Mouse (Mus musculus) intestine, embryonic 15.5 days (tissue): Measurements from ENCODE around the gene Pip5k1c. TPM values are rescaled to one million over a fixed set of nuclear protein-coding genes. Genes with fewer than 3 reads are reported as not detected.

Source experiments
- ATAC-seq: fragments of 200-750 bp; cut with Nextera tagmentation; 2 replicates; pipeline ENCODE4 v1.8.0; 2017; ENCODE audit warnings: moderate TSS enrichment, moderate library complexity
- H3K27ac ChIP-seq: fragments of 300-500 bp; sonication (generic); 2 replicates; pipeline ENCODE4 v1.5.1; 2015; ENCODE audit warnings: mild to moderate bottlenecking, inconsistent platforms
- H3K27me3 ChIP-seq: fragments of 300-500 bp; sonication (generic); replicated peaks from 2 replicates; pipeline ENCODE4 v1.6.1; 2015; ENCODE audit warnings: inconsistent platforms
- H3K36me3 ChIP-seq: fragments of 300-500 bp; sonication (generic); 2 replicates; pipeline ENCODE4 v1.6.1; 2015; ENCODE audit warnings: inconsistent platforms
- H3K4me1 ChIP-seq: fragments of 300-500 bp; sonication (generic); replicated peaks from 2 replicates; pipeline ENCODE4 v1.6.1; 2015; ENCODE audit warnings: inconsistent platforms
- H3K4me2 ChIP-seq: fragments of 300-500 bp; sonication (generic); replicated peaks from 2 replicates; pipeline ENCODE4 v1.6.1; 2015; ENCODE audit warnings: mild to moderate bottlenecking, inconsistent platforms
- H3K4me3 ChIP-seq: fragments of 300-500 bp; sonication (generic); replicated peaks from 2 replicates; pipeline ENCODE4 v1.5.1; 2015; ENCODE audit warnings: inconsistent platforms
- H3K9ac ChIP-seq: fragments of 300-500 bp; sonication (generic); 2 replicates; pipeline ENCODE4 v1.6.1; 2015; ENCODE audit warnings: inconsistent platforms
- H3K9me3 ChIP-seq: fragments of 300-500 bp; sonication (generic); 2 replicates; pipeline ENCODE4 v1.6.1; 2016; ENCODE audit warnings: inconsistent platforms
- WGBS: fragments of 180-500 bp; shearing (Covaris S2); methylation state at CpG from one replicate; pipeline ENCODE4 v1.1.7; 2015; 5-methylcytosine and 5-hydroxymethylcytosine counted together
- polyA plus RNA-seq: library from polyadenylated mRNA; unstranded; fragments of >200 nt; fragmentation: Nextera tagmentation; extraction: Ambion mirVana; gene quantifications from 2 replicates; pipeline ENCODE4 v1.2.1, GENCODE M21; 2015

Pip5k1c gene
- polyA plus RNA-seq: 41.2 and 42.7 TPM in 2 replicates

GRCm38 (mm10) chr10:81292554-81293333 is at the start of gene Pip5k1c:
Gene Pip5k1c, plus strand, starts transcription at chr10:81292963.
- H3K4me3 ChIP-seq: peak within 1 kb of the TSS; percentile 72
- peak; percentile 93 for ATAC-seq
- H3K9ac ChIP-seq: peak within 1 kb of the TSS; percentile 85
- no peaks in the 10 kb centered on the region; the same call in 1 of the 2 replicates for H3K36me3 ChIP-seq
- under 1% methylated on average over 80 of the region's 80 CpGs for WGBS
- peak within 1 kb of the TSS; percentile 95 for H3K4me2 ChIP-seq
- H3K27me3 ChIP-seq: no peaks in the 10 kb centered on the region
- H3K4me1 ChIP-seq: peaks cover 46% of the 10 kb centered on the region
- H3K27ac ChIP-seq: peak within 1 kb of the TSS; percentile 85
- H3K9me3 ChIP-seq: no peaks in the 10 kb centered on the region

- H3K9me3 ChIP-seq: no peaks in the 10 kb centered on the region
- H3K9ac ChIP-seq: no peak overlapping the region
- H3K4me2 ChIP-seq: no peak overlapping the region
- ATAC-seq: no peak
- no peaks in the 10 kb centered on the region for H3K36me3 ChIP-seq
- H3K27ac ChIP-seq: no peak overlapping the region
- no peak overlapping the region for H3K4me3 ChIP-seq
- peaks cover 17% of the 10 kb centered on the region for H3K27me3 ChIP-seq
- peaks cover 14% of the 10 kb centered on the region; the same call in 1 of the 2 replicates for H3K4me1 ChIP-seq
- 72% methylated on average over 4 of the region's 4 CpGs for WGBS
Observed at GRCm38 (mm10) chr10:81244146-81244545, 48.6 kb upstream of the Pip5k1c start.

GRCm38 (mm10) chr10:81244595-81244994 is 48.2 kb upstream of the Pip5k1c start:
- ATAC-seq: peak; percentile 61
- WGBS: 11% methylated on average over 17 of the region's 17 CpGs
- H3K9ac ChIP-seq: no peak overlapping the region
- H3K36me3 ChIP-seq: no peaks in the 10 kb centered on the region
- H3K4me2 ChIP-seq: no peak overlapping the region
- no peak overlapping the region for H3K27ac ChIP-seq
- H3K4me1 ChIP-seq: peaks cover 11% of the 10 kb centered on the region; the same call in 1 of the 2 replicates
- H3K27me3 ChIP-seq: peaks cover 13% of the 10 kb centered on the region
- no peaks in the 10 kb centered on the region for H3K9me3 ChIP-seq
- no peak overlapping the region for H3K4me3 ChIP-seq

GRCm38 (mm10) chr10:81245166-81245565 is 47.6 kb upstream of the Pip5k1c start:
- H3K4me3 ChIP-seq: no peak overlapping the region
- ATAC-seq: no peak
- H3K9ac ChIP-seq: no peak overlapping the region
- no peak overlapping the region for H3K27ac ChIP-seq
- no peaks in the 10 kb centered on the region for H3K9me3 ChIP-seq
- peaks cover 7% of the 10 kb centered on the region for H3K27me3 ChIP-seq
- H3K4me2 ChIP-seq: no peak overlapping the region
- H3K36me3 ChIP-seq: no peaks in the 10 kb centered on the region
- peaks cover 9% of the 10 kb centered on the region; the same call in 1 of the 2 replicates for H3K4me1 ChIP-seq
- WGBS: 87% methylated on average over 6 of the region's 6 CpGs

- no peak overlapping the region for H3K9ac ChIP-seq
- H3K27me3 ChIP-seq: peaks cover 20% of the 10 kb centered on the region
- no peak overlapping the region for H3K4me2 ChIP-seq
- H3K27ac ChIP-seq: no peak overlapping the region
- no peaks in the 10 kb centered on the region for H3K36me3 ChIP-seq
- WGBS: 79% methylated on average over 2 of the region's 2 CpGs
- no peak overlapping the region for H3K4me3 ChIP-seq
- H3K4me1 ChIP-seq: peaks cover 12% of the 10 kb centered on the region
- H3K9me3 ChIP-seq: no peaks in the 10 kb centered on the region
- ATAC-seq: no peak
Observed at GRCm38 (mm10) chr10:81247804-81248203, 45.0 kb upstream of the Pip5k1c start.

- 86% methylated on average over 8 of the region's 8 CpGs for WGBS
Observed at GRCm38 (mm10) chr10:81249442-81249841, 43.3 kb upstream of the Pip5k1c start.

GRCm38 (mm10) chr10:81252424-81253419 is 40.0 kb upstream of the Pip5k1c start, which contains the start of gene Matk:
Gene Matk, plus strand, starts transcription at chr10:81252935.
- peak within 1 kb of the TSS; percentile 30; the same call in 1 of the 2 replicates for H3K9ac ChIP-seq
- H3K9me3 ChIP-seq: no peaks in the 10 kb centered on the region
- WGBS: 10% methylated on average over 44 of the region's 44 CpGs
- 0 out of 2 replicates have a peak, but pooled peaks have one; percentile 36 for ATAC-seq
- peaks cover 19% of the 10 kb centered on the region for H3K4me1 ChIP-seq
- no peaks in the 10 kb centered on the region for H3K36me3 ChIP-seq
- H3K4me2 ChIP-seq: peak within 1 kb of the TSS; percentile 44
- H3K27ac ChIP-seq: no peak within 1 kb of the TSS
- H3K27me3 ChIP-seq: peaks cover 57% of the 10 kb centered on the region
- no peak within 1 kb of the TSS for H3K4me3 ChIP-seq

More at GRCm38 (mm10) chr10:81249442-81249841, 43.3 kb upstream of the Pip5k1c start:
- Histone ChIP-seq H3K9ac (no peak overlapping the region), H3K27me3 (peaks cover 36% of the 10 kb centered on the region), H3K36me3 (no peaks in the 10 kb centered on the region), H3K4me3 (no peak overlapping the region), H3K4me1 (peaks cover 14% of the 10 kb centered on the region), H3K27ac (no peak overlapping the region), H3K4me2 (no peak overlapping the region), H3K9me3 (no peaks in the 10 kb centered on the region)
- ATAC-seq: no peak

GRCm38 (mm10) chr10:81254886-81255285 is 37.9 kb upstream of the Pip5k1c start:
- H3K4me3 ChIP-seq: no peak overlapping the region
- H3K27me3 ChIP-seq: peaks cover 79% of the 10 kb centered on the region
- H3K4me2 ChIP-seq: no peak overlapping the region
- H3K9ac ChIP-seq: no peak overlapping the region
- WGBS: 42% methylated on average over 1 of the region's 1 CpGs
- H3K9me3 ChIP-seq: no peaks in the 10 kb centered on the region
- no peak overlapping the region for H3K27ac ChIP-seq
- no peak for ATAC-seq
- H3K4me1 ChIP-seq: peaks cover 23% of the 10 kb centered on the region
- no peaks in the 10 kb centered on the region for H3K36me3 ChIP-seq

- Histone ChIP-seq H3K4me2 (peak overlapping the region; percentile 89), H3K4me3 (peak overlapping the region; percentile 41), H3K9me3 (no peaks in the 10 kb centered on the region), H3K4me1 (peaks cover 18% of the 10 kb centered on the region), H3K27me3 (peaks cover 71% of the 10 kb centered on the region), H3K36me3 (no peaks in the 10 kb centered on the region), H3K27ac (no peak overlapping the region), H3K9ac (peak overlapping the region; percentile 48)
- peak; percentile 29 for ATAC-seq
- WGBS: 2% methylated on average over 62 of the region's 62 CpGs
Observed at GRCm38 (mm10) chr10:81257158-81258039, 35.4 kb upstream of the Pip5k1c start.

- H3K4me3 ChIP-seq: no peak overlapping the region
- peaks cover 13% of the 10 kb centered on the region for H3K4me1 ChIP-seq
- no peak overlapping the region for H3K27ac ChIP-seq
- no peak overlapping the region for H3K4me2 ChIP-seq
- peaks cover 14% of the 10 kb centered on the region for H3K36me3 ChIP-seq
- H3K27me3 ChIP-seq: peaks cover 52% of the 10 kb centered on the region
- no peak for ATAC-seq
- H3K9ac ChIP-seq: no peak overlapping the region
- WGBS: 42% methylated on average over 20 of the region's 21 CpGs
- H3K9me3 ChIP-seq: no peaks in the 10 kb centered on the region
Observed at GRCm38 (mm10) chr10:81259225-81259884, 33.4 kb upstream of the Pip5k1c start.

GRCm38 (mm10) chr10:81261025-81261424 is 31.7 kb upstream of the Pip5k1c start:
- H3K9me3 ChIP-seq: no peaks in the 10 kb centered on the region
- 80% methylated on average over 4 of the region's 4 CpGs for WGBS
- no peak for ATAC-seq

More at GRCm38 (mm10) chr10:81261025-81261424, 31.7 kb upstream of the Pip5k1c start:
- Histone ChIP-seq H3K27me3 (peaks cover 45% of the 10 kb centered on the region), H3K4me1 (peaks cover 19% of the 10 kb centered on the region), H3K27ac (no peak overlapping the region), H3K9ac (no peak overlapping the region), H3K36me3 (peaks cover 21% of the 10 kb centered on the region), H3K4me3 (no peak overlapping the region), H3K4me2 (no peak overlapping the region)
